Mouse (Mus musculus) neural tube, embryonic 11.5 days (tissue): Measurements from ENCODE around the gene Akap11. TPM values are rescaled to one million over a fixed set of nuclear protein-coding genes. Genes with fewer than 3 reads are reported as not detected.
A peak's percentile ranks its signal among the peaks of the same experiment; 100 is the strongest.

Source experiments
- ATAC-seq: fragments of 200-750 bp; cut with Nextera tagmentation; 2 replicates; pipeline ENCODE4 v1.8.0; 2017; ENCODE audit warnings: moderate number of reproducible peaks, mild to moderate bottlenecking, moderate TSS enrichment, moderate library complexity; ENCODE audit not compliant: insufficient read depth, low FRiP score, low TSS enrichment
- DNase-seq: peaks from one replicate; pipeline ENCODE4 v3.0.0-alpha.2; 2015; ENCODE audit warnings: low spot score
- H3K27ac ChIP-seq: fragments of 300-500 bp; sonication (generic); 2 replicates; pipeline ENCODE4 v1.5.1; 2014; ENCODE audit warnings: low read depth, mild to moderate bottlenecking, low read length
- H3K27me3 ChIP-seq: fragments of 300-500 bp; sonication (generic); 2 replicates; pipeline ENCODE4 v1.6.1; 2014; ENCODE audit warnings: mild to moderate bottlenecking, low read length, mixed read lengths; ENCODE audit not compliant: control insufficient read depth, insufficient read depth
- H3K36me3 ChIP-seq: fragments of 300-500 bp; sonication (generic); 2 replicates; pipeline ENCODE4 v1.6.1; 2014; ENCODE audit warnings: mild to moderate bottlenecking, low read length, moderate library complexity, mixed read lengths; ENCODE audit not compliant: control insufficient read depth, insufficient read depth
- H3K4me1 ChIP-seq: fragments of 300-500 bp; sonication (generic); 2 replicates; pipeline ENCODE4 v1.6.1; 2014; ENCODE audit warnings: low read length, mixed read lengths; ENCODE audit not compliant: control insufficient read depth, insufficient read depth
- H3K4me2 ChIP-seq: fragments of 300-500 bp; sonication (generic); 2 replicates; pipeline ENCODE4 v1.6.1; 2014; ENCODE audit warnings: low read depth, mild to moderate bottlenecking, moderate library complexity
- H3K4me3 ChIP-seq: fragments of 300-500 bp; sonication (generic); 2 replicates; pipeline ENCODE4 v1.5.1; 2014; ENCODE audit warnings: low read depth, low read length
- H3K9ac ChIP-seq: fragments of 300-500 bp; sonication (generic); 2 replicates; pipeline ENCODE4 v1.6.1; 2014; ENCODE audit warnings: mild to moderate bottlenecking, low read length
- H3K9me3 ChIP-seq: fragments of 300-500 bp; sonication (generic); 2 replicates; pipeline ENCODE4 v1.6.1; 2016; ENCODE audit warnings: low read length; ENCODE audit not compliant: control insufficient read depth
- whole genome bisulfite sequencing: fragments of 180-500 bp; shearing (Covaris S2); extraction: QIAGEN DNeasy Blood & Tissue Kit; methylation state at CpG from one replicate; pipeline ENCODE4 v1.1.7; 2014; 5-methylcytosine and 5-hydroxymethylcytosine counted together
- polyA plus RNA-seq: library from polyadenylated mRNA; unstranded; fragments of >200 nt; fragmentation: Nextera tagmentation; extraction: Ambion mirVana; gene quantifications from 2 replicates; pipeline ENCODE4 v1.2.1, GENCODE M21; 2014

Akap11 gene
- polyA plus RNA-seq, 1 experiment from 2014 or later, result 21.2 TPM

GRCm38 (mm10) chr14:78525059-78525458, 11.5 kb downstream of the Akap11 start:
- DNase-seq (no peak), ATAC-seq (no peak)
- no peaks in the 10 kb centered on the region for H3K9me3 ChIP-seq
- WGBS, result 85% methylated on average over 2 of the region's 2 CpGs
- H3K27ac ChIP-seq, result no peak overlapping the region
- H3K36me3 ChIP-seq, result no peaks in the 10 kb centered on the region
- H3K9ac ChIP-seq, result no peak overlapping the region
- no peak overlapping the region for H3K4me3 ChIP-seq
- H3K4me2 ChIP-seq, result no peak overlapping the region
- no peaks in the 10 kb centered on the region for H3K4me1 ChIP-seq
- no peaks in the 10 kb centered on the region for H3K27me3 ChIP-seq

- no peaks in the 10 kb centered on the region for H3K27me3 ChIP-seq
- no peak overlapping the region for H3K4me3 ChIP-seq
- no peak for ATAC-seq
- no peaks in the 10 kb centered on the region for H3K4me1 ChIP-seq
- H3K4me2 ChIP-seq, result no peak overlapping the region
- WGBS, result 86% methylated on average over 9 of the region's 9 CpGs
- H3K9ac ChIP-seq, result no peak overlapping the region
- DNase-seq, result no peak
- no peaks in the 10 kb centered on the region for H3K9me3 ChIP-seq
- no peak overlapping the region for H3K27ac ChIP-seq
- H3K36me3 ChIP-seq, result peaks cover 9% of the 10 kb centered on the region
Observed at GRCm38 (mm10) chr14:78510713-78511112, 25.9 kb downstream of the Akap11 start.

GRCm38 (mm10) chr14:78509791-78510190, 26.8 kb downstream of the Akap11 start:
- DNase-seq, result no peak
- H3K36me3 ChIP-seq, result peaks cover 9% of the 10 kb centered on the region

GRCm38 (mm10) chr14:78500578-78500977, 36.0 kb downstream of the Akap11 start:
- Histone ChIP-seq H3K27ac (no peak overlapping the region), H3K9me3 (no peaks in the 10 kb centered on the region), H3K36me3 (no peaks in the 10 kb centered on the region), H3K4me2 (no peak overlapping the region), H3K27me3 (no peaks in the 10 kb centered on the region), H3K4me1 (no peaks in the 10 kb centered on the region), H3K4me3 (no peak overlapping the region), H3K9ac (no peak overlapping the region)
- DNase-seq (no peak), ATAC-seq (no peak)
- 82% methylated on average over 3 of the region's 3 CpGs for WGBS

More at GRCm38 (mm10) chr14:78509791-78510190, 26.8 kb downstream of the Akap11 start:
- Histone ChIP-seq H3K27ac (no peak overlapping the region), H3K4me2 (no peak overlapping the region), H3K9me3 (no peaks in the 10 kb centered on the region), H3K9ac (no peak overlapping the region), H3K4me3 (no peak overlapping the region), H3K4me1 (no peaks in the 10 kb centered on the region), H3K27me3 (no peaks in the 10 kb centered on the region)
- WGBS, result 93% methylated on average over 6 of the region's 6 CpGs
- no peak for ATAC-seq

- ATAC-seq (no peak), DNase-seq (no peak)
- Histone ChIP-seq H3K4me3 (no peak overlapping the region), H3K27me3 (no peaks in the 10 kb centered on the region), H3K36me3 (0 out of 2 replicates have a peak, but pooled peaks cover 2% of the 10 kb centered on the region), H3K9me3 (no peaks in the 10 kb centered on the region), H3K27ac (no peak overlapping the region), H3K4me2 (no peak overlapping the region), H3K4me1 (no peaks in the 10 kb centered on the region), H3K9ac (no peak overlapping the region)
- WGBS, result 95% methylated on average over 4 of the region's 4 CpGs
Observed at GRCm38 (mm10) chr14:78496691-78497090, 39.9 kb downstream of the Akap11 start.

GRCm38 (mm10) chr14:78495241-78495640, 41.4 kb downstream of the Akap11 start:
- Histone ChIP-seq H3K9ac (no peak overlapping the region), H3K9me3 (no peaks in the 10 kb centered on the region), H3K27me3 (no peaks in the 10 kb centered on the region), H3K4me1 (no peaks in the 10 kb centered on the region), H3K4me3 (no peak overlapping the region), H3K4me2 (no peak overlapping the region), H3K36me3 (0 out of 2 replicates have a peak, but pooled peaks cover 2% of the 10 kb centered on the region), H3K27ac (no peak overlapping the region)
- DNase-seq (no peak), ATAC-seq (no peak)
- WGBS, result 94% methylated on average over 4 of the region's 4 CpGs

- DNase-seq, result no peak
- Histone ChIP-seq H3K4me3 (no peak overlapping the region), H3K9ac (no peak overlapping the region), H3K9me3 (no peaks in the 10 kb centered on the region), H3K36me3 (0 out of 2 replicates have a peak, but pooled peaks cover 2% of the 10 kb centered on the region), H3K27me3 (no peaks in the 10 kb centered on the region), H3K4me2 (no peak overlapping the region), H3K27ac (no peak overlapping the region), H3K4me1 (no peaks in the 10 kb centered on the region)
- no peak for ATAC-seq
- WGBS, result 88% methylated on average over 9 of the region's 9 CpGs
Observed at GRCm38 (mm10) chr14:78492602-78493001, 44.0 kb downstream of the Akap11 start.

- Histone ChIP-seq H3K4me2 (no peak overlapping the region), H3K27me3 (no peaks in the 10 kb centered on the region), H3K4me1 (no peaks in the 10 kb centered on the region), H3K36me3 (0 out of 2 replicates have a peak, but pooled peaks cover 2% of the 10 kb centered on the region), H3K4me3 (no peak overlapping the region), H3K9ac (no peak overlapping the region), H3K27ac (no peak overlapping the region), H3K9me3 (no peaks in the 10 kb centered on the region)
- ATAC-seq (no peak), DNase-seq (no peak)
Observed at GRCm38 (mm10) chr14:78491432-78491831, 45.2 kb downstream of the Akap11 start.

GRCm38 (mm10) chr14:78482385-78483231, 54.0 kb downstream of the Akap11 start:
- Histone ChIP-seq H3K27ac (no peak overlapping the region), H3K36me3 (no peaks in the 10 kb centered on the region), H3K4me1 (no peaks in the 10 kb centered on the region), H3K9me3 (no peaks in the 10 kb centered on the region), H3K9ac (no peak overlapping the region), H3K27me3 (no peaks in the 10 kb centered on the region), H3K4me3 (no peak overlapping the region), H3K4me2 (no peak overlapping the region)
- 29% methylated on average over 14 of the region's 14 CpGs for WGBS
- DNase-seq (peak; percentile 53), ATAC-seq (peak; percentile 72)
